Mouse (Mus musculus): Measurements from ENCODE around the gene Sln.

Sln gene

DNA sequence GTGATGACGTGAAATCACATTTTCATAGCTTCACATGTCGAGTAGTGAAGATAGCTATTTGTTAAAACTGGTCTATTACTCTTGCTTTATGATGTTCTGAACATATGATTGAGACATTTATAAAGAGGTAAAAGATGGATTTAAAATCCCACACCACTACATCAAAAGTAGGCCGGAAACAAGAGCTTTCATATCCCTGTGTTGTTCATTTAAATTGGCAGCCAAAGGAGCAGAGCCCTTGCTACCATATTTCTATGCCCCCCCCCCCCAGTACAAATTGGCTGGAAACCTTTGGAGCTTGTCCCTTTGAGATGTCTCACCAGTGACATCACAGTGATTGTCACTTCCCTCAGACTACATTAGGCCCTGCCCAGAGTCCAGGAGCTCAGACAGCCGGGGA is at the start of gene Sln:
TSS of gene Sln (plus strand) at position 301 of the 400 bp plus-strand sequence.
- DNase-seq (ENCODE audit: low spot score in 2 of 2): no peak

DNA sequence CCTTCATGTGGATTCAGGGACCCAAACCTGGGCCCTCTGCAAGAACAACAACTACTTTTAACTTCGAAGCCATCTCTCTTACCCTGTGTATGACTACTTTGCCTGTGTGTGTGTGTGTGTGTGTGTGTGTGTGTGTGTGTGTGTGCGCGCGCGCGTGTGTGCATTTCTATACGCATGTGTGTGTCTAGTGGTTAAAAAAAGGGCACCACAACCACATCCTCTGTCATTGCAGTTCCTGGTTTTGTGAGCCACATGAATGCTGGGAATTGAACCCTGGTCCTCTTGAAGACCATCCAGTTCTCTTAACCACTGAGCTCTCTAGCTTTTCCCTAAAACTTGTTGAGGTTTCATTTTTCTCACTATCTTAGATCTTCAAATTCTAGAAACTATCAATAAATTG is 47.0 kb upstream of the Sln start:
- DNase-seq (ENCODE audit: low spot score in 2 of 2): no peak

GRCm38 (mm10) chr9:53806496-53807086 is 43.4 kb upstream of the Sln start:
- DNase-seq (ENCODE audit: low spot score in 2 of 2): no peak

DNA sequence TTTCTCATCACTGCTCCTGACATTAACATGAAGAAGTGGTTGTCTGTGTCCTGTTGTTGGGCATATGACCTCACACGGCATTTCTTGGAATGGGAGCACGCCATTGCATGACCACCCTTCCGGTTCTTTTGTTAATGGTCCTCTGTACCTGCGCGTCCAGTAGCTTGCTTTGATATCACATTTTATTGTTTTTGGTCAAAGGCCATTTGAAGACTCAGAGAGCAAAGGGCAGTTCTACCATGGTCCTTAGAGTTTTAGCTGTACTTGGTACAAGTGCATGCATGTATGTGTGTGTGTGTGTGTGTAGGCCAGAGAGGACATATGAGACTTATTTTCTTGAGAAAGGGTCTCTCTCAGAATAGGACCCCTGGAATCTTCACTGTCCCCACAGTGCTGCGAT is 36.5 kb upstream of the Sln start:
- DNase-seq (ENCODE audit: low spot score in 2 of 2): no peak

- peak; percentile 38 to 51 for DNase-seq (ENCODE audit: low spot score in 2 of 2)
These were observed 31.2 kb upstream of the Sln start for GRCm38 (mm10) chr9:53818760-53819159.

DNA sequence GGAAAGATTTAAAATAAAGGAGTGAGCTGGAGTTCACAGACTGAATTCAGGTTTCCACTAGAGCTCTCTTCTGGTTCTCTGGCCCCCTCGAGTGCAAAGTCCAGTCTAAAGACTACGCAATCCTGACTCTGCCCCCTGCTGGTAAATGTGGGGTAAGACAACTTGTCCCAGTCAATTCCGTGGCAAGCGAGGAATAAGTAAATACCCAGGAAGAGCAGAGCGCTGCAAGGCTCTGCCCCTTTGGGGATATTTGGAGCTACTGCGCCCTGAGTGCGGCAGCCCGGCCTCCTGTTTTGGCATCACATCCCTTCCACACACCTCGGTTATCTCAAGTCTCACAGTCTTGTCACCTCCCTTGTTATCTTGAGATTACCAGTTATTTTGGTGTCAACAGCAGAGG is 24.6 kb upstream of the Sln start:
- no peak for DNase-seq (ENCODE audit: low spot score in 2 of 2)

DNA sequence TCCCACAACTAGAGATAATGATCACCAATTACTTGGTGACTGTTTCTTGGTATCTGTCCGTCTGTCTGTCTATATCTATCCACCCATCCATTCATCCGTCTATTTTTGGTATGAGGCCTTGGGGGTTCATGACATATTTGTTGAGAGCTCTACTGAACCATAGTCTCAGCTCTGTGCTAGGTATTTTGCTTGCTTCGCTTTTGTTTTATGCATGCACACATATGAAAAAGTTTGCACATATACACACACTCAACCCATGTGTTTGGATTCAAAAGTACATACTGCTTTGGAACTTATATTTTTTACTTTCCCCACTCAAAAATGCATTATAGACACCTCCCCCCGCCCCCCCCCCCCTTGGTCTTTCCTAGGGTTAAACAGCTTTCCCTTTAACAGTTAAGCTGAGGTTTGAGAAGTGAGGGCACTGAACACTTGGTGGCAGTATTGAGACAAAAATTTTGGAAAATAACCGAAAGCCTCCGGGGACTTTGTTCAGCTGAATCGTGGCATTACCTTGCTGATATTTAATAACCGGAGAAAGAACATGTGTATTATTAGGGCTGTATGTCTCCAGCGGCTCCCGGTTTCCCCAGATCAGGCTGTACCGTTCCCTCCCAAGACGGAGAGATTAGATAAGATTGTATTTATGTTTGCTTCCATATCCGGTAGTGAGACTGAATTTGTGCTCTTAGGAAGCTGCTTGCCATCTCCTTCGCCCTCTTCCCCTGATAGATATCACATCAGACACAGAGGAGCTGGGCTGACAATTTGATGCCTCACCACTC is 20.7 kb upstream of the Sln start:
- DNase-seq (ENCODE audit: low spot score in 2 of 2): no peak

DNA sequence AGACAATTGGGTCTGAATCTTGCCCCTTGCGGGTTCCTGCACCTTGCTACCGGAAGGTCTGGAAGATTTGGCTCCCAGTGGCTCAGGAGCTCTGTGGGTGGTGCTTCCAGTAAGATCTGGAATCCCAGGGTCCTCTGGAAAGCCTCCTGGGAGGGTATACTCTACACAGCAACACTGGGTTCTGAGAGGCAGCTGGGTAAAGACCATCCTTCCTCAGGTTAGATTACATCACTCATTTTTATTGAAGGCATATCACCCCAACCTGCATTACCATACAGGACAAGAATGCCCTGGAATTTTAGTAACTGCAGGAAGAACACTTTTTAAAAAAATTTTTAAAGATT is 20.1 kb upstream of the Sln start:
- no peak for DNase-seq (ENCODE audit: low spot score in 2 of 2)

DNA sequence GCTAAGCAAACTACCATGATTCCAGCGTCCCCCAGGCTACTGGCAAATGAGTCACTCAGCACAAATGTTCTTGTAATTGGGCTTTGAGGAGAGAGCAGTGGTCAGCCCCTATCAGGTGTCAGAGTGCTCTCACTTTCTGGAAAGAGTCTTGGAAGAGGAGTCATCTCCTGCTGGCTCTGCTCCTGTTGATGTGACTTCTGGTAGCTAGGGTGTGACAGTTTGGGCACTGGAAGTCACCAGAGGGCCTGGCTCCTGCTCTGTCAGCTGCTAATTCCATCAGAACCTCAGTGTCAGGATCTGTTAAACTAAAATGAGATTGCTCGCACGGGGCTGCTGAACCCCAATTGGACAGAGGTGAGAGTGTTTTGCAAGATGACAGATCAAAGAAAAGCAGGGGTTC is 14.9 kb upstream of the Sln start:
- DNase-seq (ENCODE audit: low spot score in 2 of 2): no peak

- no peak for DNase-seq (ENCODE audit: low spot score in 2 of 2)
These were observed 14.0 kb upstream of the Sln start for GRCm38 (mm10) chr9:53835976-53836375.

- DNase-seq (ENCODE audit: low spot score in 2 of 2): no peak
These were observed 11.1 kb upstream of the Sln start for GRCm38 (mm10) chr9:53838816-53839215.

GRCm38 (mm10) chr9:53848548-53848947 is 1.4 kb upstream of the Sln start:
- no peak for DNase-seq (ENCODE audit: low spot score in 2 of 2)

DNA sequence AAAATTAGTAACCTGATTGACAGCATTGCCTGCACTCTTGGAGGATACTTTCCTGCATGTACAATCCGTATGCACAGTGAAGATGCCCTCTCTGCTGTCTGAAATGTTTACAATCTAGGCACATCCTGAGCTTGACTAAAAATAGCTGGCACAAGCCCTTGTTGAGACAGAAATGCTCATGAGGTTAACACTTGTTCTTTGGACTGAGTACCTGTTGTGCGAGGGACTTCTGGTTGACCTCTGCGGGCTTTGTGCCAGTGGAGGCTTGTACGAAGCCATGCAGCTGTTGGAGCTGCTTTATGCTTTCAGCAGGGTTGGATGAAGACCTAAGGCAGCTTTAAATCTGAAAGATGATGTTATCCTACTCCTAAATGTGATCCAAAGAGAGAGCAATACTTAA is 2.2 kb downstream of the Sln start:
- no peak for DNase-seq (ENCODE audit: low spot score in 2 of 2)

- DNase-seq (ENCODE audit: low spot score in 2 of 2): no peak
These were observed 3.7 kb downstream of the Sln start for GRCm38 (mm10) chr9:53853672-53854071.

- DNase-seq (ENCODE audit: low spot score in 2 of 2): no peak
These were observed 4.6 kb downstream of the Sln start for GRCm38 (mm10) chr9:53854525-53854924.

GRCm38 (mm10) chr9:53857864-53858263 is 7.9 kb downstream of the Sln start:
- DNase-seq (ENCODE audit: low spot score in 2 of 2): no peak

DNA sequence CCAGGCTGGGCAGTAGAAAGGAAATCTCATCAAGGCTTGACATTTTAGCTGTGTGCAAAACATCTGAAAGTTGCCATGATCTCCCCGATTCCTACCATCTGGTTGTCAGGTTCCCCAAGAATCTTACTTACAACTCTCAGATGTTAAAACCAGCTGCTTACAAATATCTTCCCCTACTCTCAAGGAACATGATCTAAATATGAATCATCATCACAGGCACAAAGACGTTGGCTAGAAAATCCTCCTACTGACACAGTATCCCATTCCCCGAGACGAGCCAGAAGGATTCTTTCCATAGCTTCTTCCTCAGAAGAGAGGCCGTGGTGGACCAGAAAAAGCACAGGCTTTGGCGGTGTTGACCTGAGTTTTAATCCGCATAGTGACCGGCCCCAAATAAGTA is 23.3 kb downstream of the Sln start:
- no peak for DNase-seq (ENCODE audit: low spot score in 2 of 2)

DNA sequence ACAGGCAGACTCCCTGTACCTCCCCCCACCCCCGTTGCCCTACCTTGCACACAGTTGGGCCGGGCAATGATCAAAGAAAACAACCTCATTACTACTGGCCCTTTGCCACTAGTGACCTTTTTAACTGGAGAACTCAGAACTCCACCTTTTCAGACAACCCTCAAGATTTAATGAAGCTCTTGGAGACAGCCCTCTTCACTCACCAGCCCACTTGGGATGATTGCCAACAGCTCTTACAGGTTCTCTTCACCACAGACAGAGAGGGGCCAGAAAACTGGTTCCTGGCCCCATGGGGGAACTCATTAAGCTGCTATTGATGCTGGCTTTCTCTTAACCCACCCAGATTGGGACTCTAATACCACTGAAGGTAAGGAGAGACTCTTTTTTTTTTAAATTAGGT is 27.5 kb downstream of the Sln start:
- no peak for DNase-seq (ENCODE audit: low spot score in 2 of 2)

GRCm38 (mm10) chr9:53883588-53884280 is 33.8 kb downstream of the Sln start:
- no peak for DNase-seq (ENCODE audit: low spot score in 2 of 2)

GRCm38 (mm10) chr9:53890075-53890474 is 40.1 kb downstream of the Sln start:
- DNase-seq (ENCODE audit: low spot score in 2 of 2): no peak

GRCm38 (mm10) chr9:53895827-53896226 is 45.9 kb downstream of the Sln start:
- DNase-seq (ENCODE audit: low spot score in 2 of 2): no peak

- no peak for DNase-seq (ENCODE audit: low spot score in 2 of 2)
These were observed 49.9 kb downstream of the Sln start for GRCm38 (mm10) chr9:53899836-53900235.

DNA sequence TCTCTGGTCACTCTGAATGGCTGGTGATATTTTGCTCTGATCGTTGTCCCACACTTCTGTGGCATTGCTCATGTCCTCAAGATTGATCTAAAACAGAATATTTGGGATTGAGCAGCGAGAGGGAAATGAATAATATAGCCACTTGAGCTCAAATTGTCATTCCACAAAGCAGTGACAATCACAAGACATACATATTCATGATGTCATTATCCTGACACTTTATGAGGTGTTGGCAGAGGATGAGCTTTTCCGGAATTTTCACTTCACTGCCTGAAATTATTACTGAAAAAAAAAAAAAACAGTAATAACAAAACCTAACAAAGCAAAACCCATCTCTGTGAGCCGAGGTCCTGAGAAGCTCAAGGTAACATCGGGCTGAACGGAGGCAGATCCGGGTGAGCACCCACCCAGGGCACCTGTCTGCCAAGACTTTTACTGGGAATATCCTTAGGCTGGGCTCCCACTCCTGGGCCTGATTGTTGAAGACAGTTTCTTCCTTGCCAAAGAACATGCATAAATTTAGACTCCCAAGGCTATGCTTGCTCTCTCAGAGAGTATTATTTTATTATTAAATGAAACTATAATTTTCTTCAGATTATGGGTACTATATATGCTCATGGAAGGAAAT is 53.4 kb downstream of the Sln start:
- DNase-seq (ENCODE audit: low spot score in 2 of 2): no peak

All from spleen, postnatal 36 days (tissue).